Mouse (Mus musculus): ENCODE measurements around the gene Crybg1.

DNA sequence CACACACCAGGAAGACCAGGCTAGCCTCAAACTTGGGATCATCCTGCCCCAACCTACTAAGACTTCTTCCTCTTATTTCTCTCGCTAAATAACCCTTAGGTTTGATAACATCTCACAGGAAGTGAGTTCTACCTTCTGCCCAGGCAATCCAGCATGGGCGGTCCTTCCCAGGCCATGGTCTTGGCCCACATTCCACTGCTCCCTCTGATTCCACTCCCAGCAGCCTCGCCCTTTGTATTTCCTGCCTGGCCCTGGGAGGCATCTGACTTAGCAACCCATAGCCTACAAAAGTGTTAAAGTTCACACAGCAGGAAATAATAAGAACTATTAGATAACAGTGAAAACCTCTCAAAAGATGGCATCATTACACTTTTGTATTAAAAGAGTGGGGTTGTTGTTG is 171.3 kb downstream of the Crybg1 start:
- no peak for TF ChIP-seq CTCF (IDR thresholded peaks at IDR 0.05; ENCODE audit: extremely low read depth, insufficient read depth, insufficient read length, insufficient replicate concordance)
- no peak for TF ChIP-seq POLR2A (IDR thresholded peaks at IDR 0.05; ENCODE audit: low read depth, low read length)

Measured in spleen, adult 2 months (tissue).